13 mouse cellular contexts compared by ENCODE assay signal in genomic region chr16:22542691-22543141, GRCm38 (mm10).
DNase-seq lines count a peak whose midpoint lies in the region; ATAC-seq lines count a peak whose summit lies in the region.
"Had no signal": no experiment of that assay in that cellular context is flagged by ENCODE, and none has a peak within 500 bp of the region (broad histone marks: within the 10 kb centered on the region; RNA-seq: fewer than 3 reads in every experiment).

No protein-coding gene starts in this region.

- H3K27me3 ChIP-seq in heart, embryonic 12.5 days (replicated peaks), result no peaks in the 10 kb centered on the region
- no peaks in the 10 kb centered on the region for H3K27me3 ChIP-seq in lung, embryonic 16.5 days (ENCODE audit: control insufficient read depth, insufficient read depth, low read depth, low read length)
- H3K27me3 ChIP-seq: neural tube, embryonic 12.5 days had no signal

- 29% methylated on average over 6 of the region's 6 CpGs for WGBS in heart, embryonic 12.5 days
- 30% methylated on average over 6 of the region's 6 CpGs for WGBS in lung, embryonic 16.5 days

- no peaks in the 10 kb centered on the region for H3K9me3 ChIP-seq in heart, embryonic 12.5 days (replicated peaks)
- H3K9me3 ChIP-seq in lung, embryonic 16.5 days (ENCODE audit: control insufficient read depth, low read length), result no peaks in the 10 kb centered on the region
- H3K9me3 ChIP-seq: midbrain, embryonic 10.5 days; neural tube, embryonic 12.5 days had no signal

- H3K36me3 ChIP-seq in heart, embryonic 12.5 days, result no peaks in the 10 kb centered on the region
- H3K36me3 ChIP-seq in lung, embryonic 16.5 days (ENCODE audit: control insufficient read depth, insufficient read depth, low read length), result no peaks in the 10 kb centered on the region
- H3K36me3 ChIP-seq: midbrain, embryonic 10.5 days; neural tube, embryonic 12.5 days had no signal

- ATAC-seq in heart, embryonic 12.5 days (ENCODE audit: insufficient number of reproducible peaks, low FRiP score), result peak; percentile 69
- peak; percentile 76 for ATAC-seq in lung, embryonic 16.5 days (ENCODE audit: low read depth)
- no peak for ATAC-seq in erythroid progenitor cell, adult 5-6 weeks (replicated peaks; ENCODE audit: low FRiP score, poor library complexity, severe bottlenecking)
- ATAC-seq: hindbrain, embryonic 16.5 days had no signal

- no peak overlapping the region for H3K9ac ChIP-seq in heart, embryonic 12.5 days
- H3K9ac ChIP-seq in lung, embryonic 16.5 days (ENCODE audit: low read length), result no peak overlapping the region
- H3K9ac ChIP-seq: neural tube, embryonic 12.5 days had no signal

- H3K4me1 ChIP-seq in heart, embryonic 12.5 days (replicated peaks), result peaks cover 40% of the 10 kb centered on the region
- peaks cover 39% of the 10 kb centered on the region for H3K4me1 ChIP-seq in lung, embryonic 16.5 days (replicated peaks; ENCODE audit: control insufficient read depth, insufficient read depth, low read length)
- H3K4me1 ChIP-seq: neural tube, embryonic 12.5 days had no signal

- peak overlapping the region; percentile 38; the same call in 1 of the 2 replicates for H3K4me2 ChIP-seq in heart, embryonic 12.5 days
- no peak overlapping the region for H3K4me2 ChIP-seq in lung, embryonic 16.5 days (ENCODE audit: low read depth, low read length)
- H3K4me2 ChIP-seq: liver, embryonic 11.5 days; neural tube, embryonic 12.5 days had no signal

- peak; percentile 18 for DNase-seq in adrenal gland, adult 2 months
- DNase-seq in adrenal gland, postnatal 14 days, result no peak
- peak; percentile 29 for DNase-seq in brain, adult 2 months (ENCODE audit: low read depth, low spot score)
- no peak for DNase-seq in natural killer cell, adult 2 months (ENCODE audit: low spot score in 2 of 2)
- no peak for DNase-seq in thymus, adult 18-20 months
- DNase-seq: cerebellum, adult 11-12 months had no signal

- H3K27ac ChIP-seq in heart, embryonic 12.5 days (ENCODE audit: poor library complexity, severe bottlenecking), result peak overlapping the region; percentile 72
- H3K27ac ChIP-seq in lung, embryonic 16.5 days (ENCODE audit: low read length), result peak overlapping the region; percentile 84
- H3K27ac ChIP-seq: midbrain, embryonic 10.5 days; neural tube, embryonic 12.5 days had no signal

- no peak overlapping the region for H3K4me3 ChIP-seq in heart, embryonic 12.5 days
- no peak overlapping the region for H3K4me3 ChIP-seq in lung, embryonic 16.5 days (ENCODE audit: low read length)
- H3K4me3 ChIP-seq: midbrain, embryonic 10.5 days; neural tube, embryonic 12.5 days had no signal

Comparison
In these comparisons a context has a peak if more than half of its experiments do, and no peak if none do; other contexts are left out.
1. DNase-seq: peak in adrenal gland, adult 2 months (single experiment) and brain, adult 2 months (single experiment); none in adrenal gland, postnatal 14 days (single experiment), natural killer cell, adult 2 months (0 of 2) and thymus, adult 18-20 months (0 of 2).